Mouse (Mus musculus) left cerebral cortex, postnatal 36 days (tissue): ENCODE measurements around the gene Clybl. TPM values are rescaled to one million over a fixed set of nuclear protein-coding genes. Genes with fewer than 3 reads are reported as not detected.

Experiments
- DNase-seq, 2 experiments: peaks; one replicate each; pipeline ENCODE4 v3.0.0; 2021 to 2022; ENCODE audit warnings: low spot score in 2 of 2, mixed read lengths in 1 of 2
- intact Hi-C: fragments of 180-260 bp; cut with DNase I; formaldehyde crosslinking; loops from one replicate; pipeline ENCODE4 v1.15.1; 2025
- total RNA-seq, 2 experiments: library from RNA; stranded (reverse); gene quantifications; 2 replicates each; pipeline ENCODE4 v1.2.3; 2021

Clybl gene
- total RNA-seq, 2 experiments from 2014 or later, result 21.2 to 31.3 TPM

- DNase-seq, result no peak
- intact Hi-C loops, result no loop called here
Measured at GRCm38 (mm10) chr14:122283959-122284358, 102.5 kb downstream of the Clybl start.

GRCm38 (mm10) chr14:122296399-122296798 is 114.9 kb downstream of the Clybl start:
- intact Hi-C loops, result no loop called here
- no peak for DNase-seq

GRCm38 (mm10) chr14:122296864-122297263 is 115.4 kb downstream of the Clybl start:
- intact Hi-C loops, result no loop called here
- no peak for DNase-seq

GRCm38 (mm10) chr14:122297386-122298109 is 116.0 kb downstream of the Clybl start:
- no peak for DNase-seq
- intact Hi-C loops, result no loop called here

- no peak for DNase-seq
- intact Hi-C loops, result no loop called here
Measured at GRCm38 (mm10) chr14:122300261-122300660, 118.8 kb downstream of the Clybl start.

GRCm38 (mm10) chr14:122303821-122304220 is 122.3 kb downstream of the Clybl start:
- DNase-seq, result no peak
- intact Hi-C loops, result no loop called here

GRCm38 (mm10) chr14:122305132-122305531 is 123.6 kb downstream of the Clybl start:
- intact Hi-C loops, result no loop called here
- DNase-seq, result no peak

GRCm38 (mm10) chr14:122312415-122312814 is 130.9 kb downstream of the Clybl start:
- intact Hi-C loops, result no loop called here
- DNase-seq, result no peak

GRCm38 (mm10) chr14:122313328-122313727 is 131.8 kb downstream of the Clybl start:
- intact Hi-C loops, result no loop called here
- no peak for DNase-seq

GRCm38 (mm10) chr14:122315743-122316142 is 134.2 kb downstream of the Clybl start:
- intact Hi-C loops, result no loop called here
- no peak for DNase-seq

- intact Hi-C loops, result no loop called here
- DNase-seq, result no peak
Measured at GRCm38 (mm10) chr14:122322136-122322535, 140.6 kb downstream of the Clybl start.

GRCm38 (mm10) chr14:122323838-122324458 is 142.4 kb downstream of the Clybl start:
- intact Hi-C loops, result no loop called here
- no peak for DNase-seq

GRCm38 (mm10) chr14:122330136-122330535 is 148.6 kb downstream of the Clybl start:
- intact Hi-C loops, result no loop called here
- DNase-seq, result no peak

GRCm38 (mm10) chr14:122330716-122331115 is 149.2 kb downstream of the Clybl start:
- intact Hi-C loops, result no loop called here
- no peak for DNase-seq

- no peak for DNase-seq
- intact Hi-C loops, result no loop called here
Measured at GRCm38 (mm10) chr14:122331635-122332460, 150.3 kb downstream of the Clybl start.

- no peak for DNase-seq
- intact Hi-C loops, result no loop called here
Measured at GRCm38 (mm10) chr14:122336957-122337356, 155.5 kb downstream of the Clybl start.

- DNase-seq, result no peak
- intact Hi-C loops, result no loop called here
Measured at GRCm38 (mm10) chr14:122338784-122339183, 157.3 kb downstream of the Clybl start.

- DNase-seq, result no peak
- intact Hi-C loops, result no loop called here
Measured at GRCm38 (mm10) chr14:122340141-122340540, 158.6 kb downstream of the Clybl start.

GRCm38 (mm10) chr14:122341591-122342360 is 160.3 kb downstream of the Clybl start:
- no peak for DNase-seq
- intact Hi-C loops, result no loop called here
